Mouse (Mus musculus) neural tube, embryonic 14.5 days (tissue): ENCODE results near the gene Olfr1371. TPM values are rescaled to one million over a fixed set of nuclear protein-coding genes. Genes with fewer than 3 reads are reported as not detected.

Experiments used
- ATAC-seq: fragments of 200-750 bp; cut with Nextera tagmentation; 2 replicates; pipeline ENCODE4 v1.8.0; 2017; ENCODE audit warnings: low read depth, mild to moderate bottlenecking, moderate TSS enrichment, moderate library complexity
- H3K27ac ChIP-seq: fragments of 300-500 bp; sonication (generic); 2 replicates; pipeline ENCODE4 v1.5.1; 2014; ENCODE audit warnings: low read depth, mild to moderate bottlenecking, control low read depth, low read length, moderate library complexity, mixed read lengths
- H3K27me3 ChIP-seq: fragments of 300-500 bp; sonication (generic); 2 replicates; pipeline ENCODE4 v1.6.1; 2014; ENCODE audit warnings: low read length; ENCODE audit not compliant: control insufficient read depth, insufficient read depth
- H3K36me3 ChIP-seq: fragments of 300-500 bp; sonication (generic); 2 replicates; pipeline ENCODE4 v1.6.1; 2014; ENCODE audit warnings: low read length, mixed read lengths; ENCODE audit not compliant: control insufficient read depth, insufficient read depth
- H3K4me1 ChIP-seq: fragments of 300-500 bp; sonication (generic); 2 replicates; pipeline ENCODE4 v1.6.1; 2014; ENCODE audit warnings: low read length; ENCODE audit not compliant: control insufficient read depth, insufficient read depth
- H3K4me2 ChIP-seq: fragments of 300-500 bp; sonication (generic); 2 replicates; pipeline ENCODE4 v1.6.1; 2014; ENCODE audit warnings: mild to moderate bottlenecking, low read depth, low read length, control low read depth
- H3K4me3 ChIP-seq: fragments of 300-500 bp; sonication (generic); 2 replicates; pipeline ENCODE4 v1.5.1; 2014; ENCODE audit warnings: low read depth, low read length, control low read depth, mixed read lengths
- H3K9ac ChIP-seq: fragments of 300-500 bp; sonication (generic); replicated peaks from 2 replicates; pipeline ENCODE4 v1.6.1; 2014; ENCODE audit warnings: low read depth, mild to moderate bottlenecking, control low read depth, low read length, mixed read lengths
- H3K9me3 ChIP-seq: fragments of 300-500 bp; sonication (generic); 2 replicates; pipeline ENCODE4 v1.6.1; 2016; ENCODE audit warnings: low read length; ENCODE audit not compliant: control insufficient read depth
- WGBS: fragments of 180-500 bp; shearing (Covaris S2); extraction: QIAGEN DNeasy Blood & Tissue Kit; methylation state at CpG from one replicate; pipeline ENCODE4 v1.1.7; 2014; 5-methylcytosine and 5-hydroxymethylcytosine counted together
- polyA plus RNA-seq: library from polyadenylated mRNA; unstranded; fragments of >200 nt; fragmentation: Nextera tagmentation; extraction: Ambion mirVana; gene quantifications from 2 replicates; pipeline ENCODE4 v1.2.1, GENCODE M21; 2014

Gene Olfr1371
- polyA plus RNA-seq: not detected in 2 replicates

DNA sequence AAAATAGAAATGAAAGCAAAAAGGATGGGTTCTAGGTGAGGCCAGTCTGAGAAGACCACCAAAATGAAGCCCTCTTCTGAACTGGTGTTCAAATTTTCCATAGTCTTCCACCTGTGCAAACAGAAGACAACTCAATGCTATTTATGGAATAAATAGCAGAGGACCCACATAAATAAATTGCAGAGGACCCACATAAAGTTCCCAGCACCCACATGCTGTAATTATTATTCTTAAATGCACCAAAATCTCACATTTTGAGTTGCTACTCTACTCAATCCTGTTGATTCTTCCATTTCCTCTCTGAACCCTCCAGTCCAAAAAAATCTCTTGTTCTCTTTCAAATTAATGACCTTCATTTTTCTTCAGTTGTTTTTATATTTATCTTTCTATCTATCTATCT is at the start of gene Olfr1371:
Olfr1371 (minus strand) TSS at position 101 of the 400 bp plus-strand sequence.
- H3K9ac ChIP-seq: no peak within 1 kb of the TSS
- H3K4me3 ChIP-seq: no peak within 1 kb of the TSS
- H3K36me3 ChIP-seq: no peaks in the 10 kb centered on the region
- no peaks in the 10 kb centered on the region for H3K9me3 ChIP-seq
- H3K4me1 ChIP-seq: no peaks in the 10 kb centered on the region
- H3K4me2 ChIP-seq: no peak within 1 kb of the TSS
- H3K27ac ChIP-seq: no peak within 1 kb of the TSS
- H3K27me3 ChIP-seq: no peaks in the 10 kb centered on the region
- no peak for ATAC-seq

DNA sequence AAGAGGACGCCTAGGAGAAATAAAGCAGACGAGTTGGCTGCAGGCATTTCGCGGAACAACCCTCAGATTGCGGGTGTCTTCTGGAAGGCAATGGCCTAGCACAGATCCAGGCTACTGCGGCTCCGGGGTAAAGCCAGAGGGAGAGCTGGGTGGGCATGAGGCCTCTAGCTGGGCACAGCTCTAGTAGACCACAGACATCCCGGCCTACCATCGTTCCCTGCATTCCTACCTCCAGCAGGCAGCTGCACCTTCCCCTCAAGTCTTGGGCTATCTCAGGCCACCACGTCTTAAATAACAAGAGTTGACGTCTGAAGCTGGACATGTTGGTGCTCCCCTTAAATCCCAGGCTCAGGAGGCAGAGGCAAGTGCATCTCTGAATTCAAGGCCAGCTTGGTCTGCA is 48.6 kb upstream of the Olfr1371 start:
- Histone ChIP-seq H3K27me3 (no peaks in the 10 kb centered on the region), H3K4me2 (no peak overlapping the region), H3K9me3 (no peaks in the 10 kb centered on the region), H3K4me1 (no peaks in the 10 kb centered on the region), H3K4me3 (no peak overlapping the region), H3K9ac (no peak overlapping the region), H3K27ac (no peak overlapping the region), H3K36me3 (no peaks in the 10 kb centered on the region)
- ATAC-seq: no peak
- 91% methylated on average over 11 of the region's 11 CpGs for WGBS

DNA sequence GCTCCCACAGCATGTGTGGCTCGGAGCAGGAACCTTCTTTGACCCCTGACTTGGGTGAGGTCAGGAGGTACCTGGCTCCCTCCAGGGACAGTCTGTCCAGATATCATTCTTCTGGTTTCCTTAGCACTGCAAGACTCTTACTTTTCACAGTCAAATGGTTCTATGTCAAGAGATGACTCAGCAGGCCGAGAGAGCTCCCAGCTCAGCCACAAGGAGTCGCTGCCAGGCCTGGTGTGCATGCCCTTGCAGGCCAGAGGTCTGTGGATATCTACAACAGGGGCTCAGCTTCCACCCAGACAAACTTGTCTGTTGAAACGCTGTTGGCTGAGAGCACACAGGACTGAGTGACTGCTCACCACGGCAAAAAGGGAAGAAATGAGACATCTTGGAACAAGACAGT is 48.1 kb upstream of the Olfr1371 start:
- H3K27ac ChIP-seq: no peak overlapping the region
- H3K27me3 ChIP-seq: no peaks in the 10 kb centered on the region
- 70% methylated on average over 5 of the region's 5 CpGs for WGBS
- no peak overlapping the region for H3K9ac ChIP-seq
- no peaks in the 10 kb centered on the region for H3K4me1 ChIP-seq
- ATAC-seq: no peak
- H3K36me3 ChIP-seq: no peaks in the 10 kb centered on the region
- no peak overlapping the region for H3K4me3 ChIP-seq
- H3K9me3 ChIP-seq: no peaks in the 10 kb centered on the region
- H3K4me2 ChIP-seq: no peak overlapping the region

DNA sequence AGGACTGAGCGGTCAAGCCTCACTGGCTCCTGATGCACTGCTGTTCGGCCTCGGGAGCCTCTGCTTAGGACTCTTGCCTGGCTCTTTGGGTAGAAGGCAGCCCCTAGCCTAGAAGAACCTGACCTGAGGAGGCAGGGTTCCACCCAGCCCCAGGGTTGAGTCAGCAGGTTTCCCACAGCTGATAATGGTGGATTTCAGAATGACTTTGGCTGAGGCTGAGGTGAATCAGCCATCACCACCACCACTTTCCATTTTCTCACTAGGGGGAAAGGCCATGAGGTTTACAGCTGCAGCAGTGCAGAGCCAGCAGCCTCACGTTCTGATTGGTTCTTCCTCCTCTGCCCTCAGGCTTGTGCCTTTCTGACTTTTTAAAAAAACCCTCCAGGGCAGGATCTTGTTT is 47.1 kb upstream of the Olfr1371 start:
- no peak overlapping the region for H3K9ac ChIP-seq
- ATAC-seq: no peak
- H3K4me2 ChIP-seq: no peak overlapping the region
- no peaks in the 10 kb centered on the region for H3K36me3 ChIP-seq
- no peaks in the 10 kb centered on the region for H3K4me1 ChIP-seq
- no peaks in the 10 kb centered on the region for H3K9me3 ChIP-seq
- H3K27ac ChIP-seq: no peak overlapping the region
- no peaks in the 10 kb centered on the region for H3K27me3 ChIP-seq
- H3K4me3 ChIP-seq: no peak overlapping the region
- 76% methylated on average over 4 of the region's 4 CpGs for WGBS

DNA sequence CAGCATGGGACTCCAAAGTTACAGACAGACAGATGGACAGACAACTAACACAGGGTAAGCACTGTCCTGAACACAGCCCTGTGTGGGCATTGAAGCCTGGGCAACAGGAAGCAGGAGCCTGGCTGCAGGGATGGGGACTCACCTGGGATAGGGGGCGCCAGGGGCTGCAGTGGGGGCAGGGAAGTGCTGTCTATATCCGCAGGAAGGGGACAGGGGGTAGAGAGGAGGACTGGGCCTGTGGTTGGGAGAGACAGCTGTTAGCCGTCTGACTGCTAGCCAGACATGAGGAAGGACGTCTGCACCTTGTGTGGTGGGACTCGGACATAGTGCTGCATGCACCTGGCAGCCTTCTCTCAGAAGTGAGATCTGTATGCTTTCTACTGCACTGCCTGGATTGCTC is 44.9 kb upstream of the Olfr1371 start:
- 79% methylated on average over 5 of the region's 5 CpGs for whole genome bisulfite sequencing

DNA sequence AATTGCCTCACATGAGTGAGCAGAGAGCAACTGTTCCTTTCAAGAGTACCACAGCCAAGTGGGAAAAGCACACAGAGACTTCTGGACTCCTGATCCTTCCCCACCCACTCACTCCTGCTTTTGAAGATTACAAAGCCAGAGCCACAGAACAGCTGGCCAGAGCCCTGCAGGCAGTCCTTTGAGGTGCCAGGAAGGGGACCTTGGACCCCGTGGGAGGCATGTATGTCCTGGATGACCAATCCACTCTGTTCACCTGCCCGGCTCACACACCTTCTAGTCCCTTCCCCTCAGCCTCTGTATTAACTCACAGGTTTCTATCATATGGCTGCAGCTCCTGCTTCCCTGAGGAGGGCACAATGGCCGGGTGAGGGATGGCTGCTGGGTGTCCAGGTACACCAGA is 43.6 kb upstream of the Olfr1371 start:
- no peaks in the 10 kb centered on the region for H3K36me3 ChIP-seq
- no peaks in the 10 kb centered on the region for H3K27me3 ChIP-seq
- H3K9me3 ChIP-seq: no peaks in the 10 kb centered on the region
- H3K4me1 ChIP-seq: no peaks in the 10 kb centered on the region
- no peak overlapping the region for H3K4me2 ChIP-seq
- H3K4me3 ChIP-seq: no peak overlapping the region
- ATAC-seq: no peak
- H3K27ac ChIP-seq: no peak overlapping the region
- WGBS: 90% methylated on average over 3 of the region's 3 CpGs
- H3K9ac ChIP-seq: no peak overlapping the region

More for the DNA sequence above, 44.9 kb upstream of the Olfr1371 start:
- ATAC-seq: no peak
- Histone ChIP-seq H3K27ac (no peak overlapping the region), H3K4me1 (no peaks in the 10 kb centered on the region), H3K36me3 (no peaks in the 10 kb centered on the region), H3K9ac (no peak overlapping the region), H3K4me2 (no peak overlapping the region), H3K27me3 (no peaks in the 10 kb centered on the region), H3K4me3 (no peak overlapping the region), H3K9me3 (no peaks in the 10 kb centered on the region)

DNA sequence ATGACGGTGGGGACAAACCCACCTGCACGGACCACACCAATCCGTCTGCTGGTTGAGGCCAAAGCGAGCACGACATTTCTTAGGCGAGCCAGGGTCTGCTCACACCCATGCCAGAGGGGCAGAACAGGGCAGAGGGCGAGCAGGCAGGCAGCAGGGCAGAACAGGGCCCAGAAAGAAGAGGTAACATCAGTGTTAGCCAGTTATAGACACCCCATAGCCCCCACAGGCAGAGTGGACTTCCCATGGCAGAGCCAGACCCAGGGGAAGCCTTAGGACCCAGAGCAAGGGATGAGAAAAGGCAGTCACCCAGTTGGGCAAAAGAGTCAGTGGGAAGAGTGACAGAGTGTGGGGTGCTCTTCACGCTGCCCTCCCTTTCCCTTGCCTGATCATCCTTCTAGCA is 41.3 kb upstream of the Olfr1371 start:
- no peak overlapping the region for H3K4me2 ChIP-seq
- H3K4me3 ChIP-seq: no peak overlapping the region
- H3K36me3 ChIP-seq: peaks cover 7% of the 10 kb centered on the region
- 89% methylated on average over 8 of the region's 8 CpGs for WGBS
- no peak overlapping the region for H3K9ac ChIP-seq
- H3K27ac ChIP-seq: no peak overlapping the region
- no peak for ATAC-seq
- no peaks in the 10 kb centered on the region for H3K4me1 ChIP-seq
- H3K9me3 ChIP-seq: no peaks in the 10 kb centered on the region
- no peaks in the 10 kb centered on the region for H3K27me3 ChIP-seq

DNA sequence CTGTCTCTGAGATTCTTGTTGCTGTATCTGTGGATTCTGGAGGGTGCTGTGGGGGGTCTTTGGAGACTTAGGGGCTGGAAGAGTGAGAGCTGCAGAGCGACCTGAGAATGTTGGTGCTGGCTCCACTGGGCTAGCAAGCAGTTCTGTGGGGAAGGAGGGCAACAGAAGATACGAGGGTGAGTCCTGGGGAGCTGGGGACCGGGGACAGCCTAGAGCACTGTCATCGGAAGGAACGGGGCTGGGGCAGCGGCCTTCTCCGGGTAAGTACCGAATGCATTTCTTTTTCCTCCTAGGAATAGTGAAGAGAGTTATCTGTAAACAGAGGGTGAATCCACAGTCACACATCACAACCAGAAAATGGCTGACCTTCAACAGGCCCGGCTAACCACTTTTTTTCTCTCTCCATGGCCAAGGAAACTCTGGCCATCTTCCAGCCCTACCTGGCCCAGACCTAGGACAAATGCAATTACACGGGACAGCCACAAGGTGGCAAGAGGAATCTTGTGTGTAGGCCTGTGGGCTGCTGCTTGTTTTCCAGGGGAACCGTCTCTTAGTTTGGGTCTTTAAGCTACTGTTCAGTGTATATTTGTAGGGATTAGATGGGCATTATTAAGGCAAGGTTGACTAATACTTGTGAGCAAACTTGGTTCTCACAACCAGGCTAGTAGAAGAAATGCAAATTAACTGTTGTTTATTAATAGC is 40.0 kb upstream of the Olfr1371 start:
- H3K27ac ChIP-seq: no peak overlapping the region
- no peaks in the 10 kb centered on the region for H3K9me3 ChIP-seq
- peaks cover 7% of the 10 kb centered on the region for H3K36me3 ChIP-seq
- no peak overlapping the region for H3K4me3 ChIP-seq
- 69% methylated on average over 11 of the region's 11 CpGs for WGBS
- H3K9ac ChIP-seq: no peak overlapping the region
- no peaks in the 10 kb centered on the region for H3K4me1 ChIP-seq
- H3K27me3 ChIP-seq: no peaks in the 10 kb centered on the region
- H3K4me2 ChIP-seq: no peak overlapping the region
- ATAC-seq: peak; percentile 83; the same call in 1 of the 2 replicates

DNA sequence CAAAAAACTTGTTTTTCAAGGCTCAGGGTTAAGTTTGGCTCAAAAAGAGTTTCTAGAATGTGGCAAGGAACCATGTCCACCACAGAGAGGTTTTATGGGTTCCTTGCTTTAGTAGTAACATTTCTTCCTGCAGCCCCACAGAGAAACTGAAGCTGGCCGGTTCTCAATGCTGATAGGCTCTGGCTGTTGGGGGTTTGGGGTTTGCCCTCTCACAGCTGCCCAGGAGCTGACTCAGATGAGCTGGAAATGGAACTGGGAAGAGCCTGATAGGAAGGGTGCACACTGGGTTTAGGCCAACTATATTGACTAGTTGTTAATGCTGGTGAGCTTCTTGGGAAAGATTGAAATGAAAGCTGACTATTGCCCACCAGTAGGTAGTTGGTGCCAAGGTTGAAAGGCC is 38.9 kb upstream of the Olfr1371 start:
- Histone ChIP-seq H3K4me1 (no peaks in the 10 kb centered on the region), H3K4me3 (no peak overlapping the region), H3K27me3 (no peaks in the 10 kb centered on the region), H3K27ac (no peak overlapping the region), H3K36me3 (peaks cover 15% of the 10 kb centered on the region), H3K9ac (no peak overlapping the region), H3K9me3 (no peaks in the 10 kb centered on the region), H3K4me2 (no peak overlapping the region)
- no peak for ATAC-seq
- 74% methylated on average over 1 of the region's 1 CpGs for whole genome bisulfite sequencing
